Mouse (Mus musculus) heart, adult 2 months (tissue): ENCODE measurements around the gene Plscr1. TPM values are rescaled to one million over a fixed set of nuclear protein-coding genes. Genes with fewer than 3 reads are reported as not detected.

Experiments
- DNase-seq, 2 experiments: peaks; one replicate each; pipeline ENCODE4 v3.0.0; 2021
- H3K27ac ChIP-seq: fragments of 200-600 bp; 2 replicates; pipeline ENCODE4 v1.8.1; 2022
- H3K27me3 ChIP-seq: fragments of 200-500 bp; 2 replicates; pipeline ENCODE4 v1.6.1; 2012; ENCODE audit warnings: mild to moderate bottlenecking, low read length, inconsistent platforms, mixed read lengths; ENCODE audit not compliant: control insufficient read depth, insufficient read depth
- H3K36me3 ChIP-seq: fragments of 200-500 bp; 2 replicates; pipeline ENCODE4 v1.6.1; 2012; ENCODE audit warnings: low read length, inconsistent platforms; ENCODE audit not compliant: control insufficient read depth, insufficient read depth
- H3K4me1 ChIP-seq: fragments of 200-500 bp; 2 replicates; pipeline ENCODE4 v1.6.1; 2011; ENCODE audit warnings: low read length; ENCODE audit not compliant: control insufficient read depth, insufficient read depth
- H3K4me3 ChIP-seq: fragments of 200-600 bp; 2 replicates; pipeline ENCODE4 v1.8.1; 2022
- H3K79me2 ChIP-seq: fragments of 200-500 bp; replicated peaks from 2 replicates; pipeline ENCODE4 v1.6.1; 2012; ENCODE audit warnings: mild to moderate bottlenecking, inconsistent platforms, low read length, moderate library complexity, mixed read lengths; ENCODE audit not compliant: control insufficient read depth, insufficient read depth
- H3K9ac ChIP-seq: fragments of 200-500 bp; 2 replicates; pipeline ENCODE4 v1.6.1; 2012; ENCODE audit warnings: low read depth, mild to moderate bottlenecking, control low read depth, inconsistent platforms, low read length, mixed read lengths
- CTCF ChIP-seq: fragments of 200-600 bp; IDR thresholded peaks from 2 replicates; pipeline ENCODE4 v1.8.1; 2022; ENCODE audit warnings: antibody characterized with exemption, mild to moderate bottlenecking, moderate library complexity
- EP300 ChIP-seq: fragments of 200-500 bp; IDR thresholded peaks from 2 replicates; pipeline ENCODE4 v1.6.1; 2011; ENCODE audit warnings: low read depth, low read length, control low read depth; ENCODE audit not compliant: insufficient read depth
- POLR2A ChIP-seq: fragments of 200-500 bp; IDR thresholded peaks from 2 replicates; pipeline ENCODE4 v1.6.1; 2011; ENCODE audit warnings: mild to moderate bottlenecking, low read depth, low read length, control low read depth; ENCODE audit not compliant: insufficient read depth
- WGBS: fragments of 180-500 bp; shearing (Covaris S2); methylation state at CpG from one replicate; pipeline ENCODE4 v1.1.7; 2018; 5-methylcytosine and 5-hydroxymethylcytosine counted together
- intact Hi-C: fragments of 180-260 bp; cut with DNase I; formaldehyde crosslinking; loops from one replicate; pipeline ENCODE4 v1.15.1; 2025
- polyA plus RNA-seq: library from polyadenylated mRNA; depleted of rRNA; stranded (reverse); fragments of >200 nt; gene quantifications from 2 replicates; pipeline ENCODE4 v1.2.3, GENCODE M21; 2012
- total RNA-seq, 2 experiments: library from RNA; stranded (reverse); gene quantifications; 2 replicates each; pipeline ENCODE4 v1.2.3; 2021

The Plscr1 gene
- total and polyA plus RNA-seq, 3 experiments = 6.1 to 14.0 (median 11.0) TPM

DNA sequence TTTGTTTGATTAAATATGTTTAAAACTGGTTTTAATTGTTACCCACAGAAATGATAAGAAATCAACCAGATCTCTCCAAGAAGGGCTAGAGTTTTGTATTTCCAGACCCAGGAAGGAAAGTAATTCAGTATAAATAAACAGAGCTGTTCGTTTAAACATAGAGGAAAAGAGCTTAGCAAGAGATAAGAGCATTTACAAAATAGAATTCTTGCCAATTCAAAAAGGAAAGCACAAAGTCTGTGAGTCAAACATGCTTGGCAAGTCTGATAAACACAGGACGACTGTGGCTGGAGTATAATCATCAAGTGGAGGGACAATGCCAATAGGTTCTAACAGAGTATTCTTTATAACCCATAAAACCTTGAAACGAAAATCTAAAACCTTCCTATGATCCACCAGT is 38.5 kb upstream of the Plscr1 start:
- H3K79me2 ChIP-seq = no peaks in the 10 kb centered on the region
- H3K9ac ChIP-seq = no peak overlapping the region
- no peak overlapping the region for H3K27ac ChIP-seq
- no peak for DNase-seq
- no peak overlapping the region for H3K4me3 ChIP-seq
- no peaks in the 10 kb centered on the region; the same call in none of the 2 replicates for H3K4me1 ChIP-seq
- H3K27me3 ChIP-seq = no peaks in the 10 kb centered on the region
- WGBS = 13% methylated on average over 3 of the region's 3 CpGs
- peaks cover 3% of the 10 kb centered on the region; the same call in 1 of the 2 replicates for H3K36me3 ChIP-seq
- TF ChIP-seq CTCF = no peak
- no peak for TF ChIP-seq POLR2A
- TF ChIP-seq EP300 = no peak
- intact Hi-C loops = loop anchor here (5.0 kb wide), 1 partner anchor 286 kb away; no protein-coding TSS in a partner anchor

DNA sequence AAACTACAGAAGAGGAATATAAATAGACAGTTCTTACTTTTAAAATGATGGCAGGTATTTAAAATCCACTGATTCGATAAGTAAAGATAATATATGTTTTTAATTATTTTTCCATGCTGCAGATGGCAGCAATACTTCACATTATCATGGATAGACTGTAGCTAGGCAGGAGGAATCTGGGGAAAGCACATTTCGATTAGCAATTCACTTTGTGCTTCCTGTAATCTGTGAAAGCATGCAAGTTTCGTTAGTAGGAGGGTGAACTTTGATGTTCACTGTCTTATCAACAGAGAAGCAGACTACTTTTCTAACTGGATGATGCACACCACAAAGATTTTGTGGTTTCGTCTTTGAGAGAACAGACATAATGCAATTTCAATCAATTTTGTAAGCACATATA is 32.1 kb upstream of the Plscr1 start:
- no peaks in the 10 kb centered on the region for H3K27me3 ChIP-seq
- no peaks in the 10 kb centered on the region for H3K79me2 ChIP-seq
- no peaks in the 10 kb centered on the region; the same call in 1 of the 2 replicates for H3K4me1 ChIP-seq
- H3K36me3 ChIP-seq = peaks cover 10% of the 10 kb centered on the region; the same call in 1 of the 2 replicates
- no peak overlapping the region for H3K4me3 ChIP-seq
- intact Hi-C loops = loop anchor here (5.0 kb wide), 3 partner anchors 240 to 395 kb away; partner anchors contain the start of genes Plod2 and Plscr4
- peak; percentile 61 for TF ChIP-seq CTCF
- no peak for TF ChIP-seq EP300
- no peak overlapping the region for H3K27ac ChIP-seq
- WGBS = 28% methylated on average over 4 of the region's 4 CpGs
- no peak overlapping the region for H3K9ac ChIP-seq
- DNase-seq = no peak

DNA sequence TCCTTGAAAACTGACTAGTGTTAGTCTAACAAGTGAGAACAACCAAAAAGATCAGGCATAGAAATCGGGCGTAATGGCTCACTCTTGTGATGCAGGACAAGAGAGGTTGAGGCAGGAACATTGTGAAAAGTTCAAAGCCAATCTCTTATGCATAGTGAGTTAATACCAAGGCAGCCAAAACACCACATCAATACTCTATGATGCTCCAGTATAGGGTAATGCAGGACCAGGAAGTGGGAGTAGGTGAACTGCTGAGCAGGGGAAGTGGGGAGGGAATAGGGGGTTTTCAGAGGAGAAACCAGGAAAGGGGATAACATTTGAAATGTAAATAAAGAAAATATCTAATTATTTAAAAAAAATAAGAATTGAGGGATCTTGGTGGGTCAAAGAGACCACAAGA is 31.7 kb upstream of the Plscr1 start:
- no peaks in the 10 kb centered on the region for H3K79me2 ChIP-seq

DNA sequence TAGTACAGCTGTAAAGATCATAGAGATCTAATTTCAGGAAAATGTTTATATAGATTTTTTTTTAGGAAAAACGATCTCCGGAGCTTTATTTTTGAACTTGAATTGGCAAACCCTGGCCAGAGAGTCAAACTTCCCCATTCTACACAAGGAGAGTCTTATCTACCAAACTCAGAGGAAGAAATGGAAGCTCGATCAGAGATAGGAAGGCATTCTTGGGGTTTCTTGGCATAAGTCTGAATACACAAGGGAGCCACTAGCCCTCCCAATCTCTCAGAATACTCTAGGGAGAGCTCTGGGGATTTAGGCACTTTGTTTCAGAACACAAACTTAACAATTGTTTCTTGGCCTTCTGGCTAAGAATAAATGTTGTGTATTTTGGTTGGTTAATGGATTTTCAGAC is 29.4 kb upstream of the Plscr1 start:
- peak overlapping the region; percentile 45; the same call in 1 of the 2 replicates for H3K27ac ChIP-seq
- 24% methylated on average over 3 of the region's 3 CpGs for WGBS
- no peak for DNase-seq
- intact Hi-C loops = loop anchor here (5.0 kb wide), 1 partner anchor 57 kb away; the partner anchor contains the start of gene Plscr2
- no peak overlapping the region for H3K4me3 ChIP-seq
- no peaks in the 10 kb centered on the region for H3K79me2 ChIP-seq
- TF ChIP-seq POLR2A (no peak), CTCF (no peak), EP300 (no peak)
- no peak overlapping the region for H3K9ac ChIP-seq
- peaks cover 15% of the 10 kb centered on the region for H3K36me3 ChIP-seq
- peaks cover 6% of the 10 kb centered on the region for H3K4me1 ChIP-seq
- H3K27me3 ChIP-seq = no peaks in the 10 kb centered on the region

More for the DNA sequence above, 31.7 kb upstream of the Plscr1 start:
- Histone ChIP-seq H3K36me3 (peaks cover 10% of the 10 kb centered on the region; the same call in 1 of the 2 replicates), H3K27me3 (no peaks in the 10 kb centered on the region), H3K27ac (no peak overlapping the region), H3K4me1 (no peaks in the 10 kb centered on the region; the same call in 1 of the 2 replicates), H3K9ac (no peak overlapping the region), H3K4me3 (no peak overlapping the region)
- no peak for DNase-seq
- TF ChIP-seq POLR2A (no peak), EP300 (no peak), CTCF (no peak)
- intact Hi-C loops = loop anchor here (2.0 to 5.0 kb wide), 4 partner anchors 157 to 394 kb away; partner anchors contain the start of genes Plod2 and Plscr4
- WGBS = 85% methylated on average over 2 of the region's 2 CpGs

DNA sequence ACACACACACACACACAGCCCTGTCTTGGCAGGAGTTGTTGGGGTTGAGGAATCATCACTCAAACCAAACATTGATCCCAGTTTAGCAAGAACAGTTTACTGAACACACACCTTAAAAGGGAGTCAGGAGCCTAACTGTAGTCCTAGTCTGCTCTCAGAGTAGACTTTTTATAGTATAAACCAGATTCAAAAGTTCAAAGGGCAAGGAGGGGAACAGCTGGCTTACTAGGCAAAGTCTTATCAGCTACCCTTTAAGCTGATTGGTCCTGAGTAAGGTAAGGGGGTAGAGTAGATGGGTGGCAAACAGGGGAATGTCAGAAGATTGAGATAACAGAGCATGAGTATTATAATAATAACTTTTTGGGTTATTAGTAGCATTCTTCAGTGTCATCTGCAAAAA is 28.1 kb upstream of the Plscr1 start:
- Histone ChIP-seq H3K4me1 (peaks cover 6% of the 10 kb centered on the region), H3K27me3 (no peaks in the 10 kb centered on the region), H3K4me3 (no peak overlapping the region), H3K27ac (no peak overlapping the region), H3K9ac (no peak overlapping the region), H3K36me3 (peaks cover 18% of the 10 kb centered on the region), H3K79me2 (no peaks in the 10 kb centered on the region)
- no peak for TF ChIP-seq CTCF
- intact Hi-C loops = loop anchor here (5.0 kb wide), 1 partner anchor 56 kb away; the partner anchor contains the start of gene Plscr2
- no peak for DNase-seq

DNA sequence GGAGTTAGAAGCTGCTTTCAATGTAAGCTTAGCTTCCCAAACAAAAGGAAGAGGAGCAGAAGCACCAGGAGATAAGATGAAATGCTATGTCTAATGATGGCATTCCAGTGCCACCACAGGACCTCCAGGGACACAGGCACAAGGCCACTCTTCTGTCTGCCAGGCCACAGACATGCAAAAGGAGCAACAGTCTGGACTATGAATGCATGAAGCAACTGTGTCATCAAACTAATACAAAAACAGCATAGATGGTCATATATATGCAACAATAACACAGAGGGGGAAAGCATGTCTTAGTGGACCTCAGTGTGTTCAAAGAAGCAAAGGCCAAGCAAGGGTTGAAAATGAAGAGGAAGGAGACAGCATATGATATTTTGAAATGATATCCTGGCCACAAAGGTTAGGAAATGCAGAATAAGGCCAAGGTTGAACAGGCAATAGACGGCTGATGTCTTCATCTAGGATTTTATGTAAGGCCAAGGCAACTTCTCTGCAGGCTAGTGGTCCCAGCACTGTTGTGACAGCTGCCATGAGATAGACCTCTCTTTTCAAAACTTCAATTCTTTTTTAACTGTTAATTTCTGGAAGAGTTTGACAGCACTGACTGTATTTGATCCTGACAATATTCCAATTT is 24.8 kb upstream of the Plscr1 start:
- H3K9ac ChIP-seq = no peak overlapping the region
- intact Hi-C loops = loop anchor here (5.0 kb wide), 1 partner anchor 53 kb away; the partner anchor contains the start of gene Plscr2
- H3K27ac ChIP-seq = no peak overlapping the region
- no peaks in the 10 kb centered on the region for H3K79me2 ChIP-seq
- peaks cover 16% of the 10 kb centered on the region for H3K36me3 ChIP-seq
- H3K4me1 ChIP-seq = peaks cover 6% of the 10 kb centered on the region
- no peaks in the 10 kb centered on the region for H3K27me3 ChIP-seq
- 40% methylated on average over 1 of the region's 1 CpGs for WGBS
- DNase-seq = no peak
- no peak for TF ChIP-seq POLR2A
- TF ChIP-seq CTCF = no peak
- TF ChIP-seq EP300 = no peak
- H3K4me3 ChIP-seq = no peak overlapping the region
